Mouse (Mus musculus) cerebellum, adult 2 months (tissue): ENCODE measurements around the gene Gm10065.

Experiments used
- CTCF ChIP-seq: fragments of 200-500 bp; IDR thresholded peaks from 2 replicates; pipeline ENCODE4 v1.5.1; 2011; ENCODE audit warnings: low read depth, mild to moderate bottlenecking, control low read depth, low read length, moderate library complexity, borderline replicate concordance; ENCODE audit not compliant: insufficient read depth
- POLR2A ChIP-seq: fragments of 200-500 bp; IDR thresholded peaks from 2 replicates; pipeline ENCODE4 v1.6.1; 2011; ENCODE audit warnings: low read length, control low read depth, borderline replicate concordance; ENCODE audit not compliant: insufficient read depth

DNA sequence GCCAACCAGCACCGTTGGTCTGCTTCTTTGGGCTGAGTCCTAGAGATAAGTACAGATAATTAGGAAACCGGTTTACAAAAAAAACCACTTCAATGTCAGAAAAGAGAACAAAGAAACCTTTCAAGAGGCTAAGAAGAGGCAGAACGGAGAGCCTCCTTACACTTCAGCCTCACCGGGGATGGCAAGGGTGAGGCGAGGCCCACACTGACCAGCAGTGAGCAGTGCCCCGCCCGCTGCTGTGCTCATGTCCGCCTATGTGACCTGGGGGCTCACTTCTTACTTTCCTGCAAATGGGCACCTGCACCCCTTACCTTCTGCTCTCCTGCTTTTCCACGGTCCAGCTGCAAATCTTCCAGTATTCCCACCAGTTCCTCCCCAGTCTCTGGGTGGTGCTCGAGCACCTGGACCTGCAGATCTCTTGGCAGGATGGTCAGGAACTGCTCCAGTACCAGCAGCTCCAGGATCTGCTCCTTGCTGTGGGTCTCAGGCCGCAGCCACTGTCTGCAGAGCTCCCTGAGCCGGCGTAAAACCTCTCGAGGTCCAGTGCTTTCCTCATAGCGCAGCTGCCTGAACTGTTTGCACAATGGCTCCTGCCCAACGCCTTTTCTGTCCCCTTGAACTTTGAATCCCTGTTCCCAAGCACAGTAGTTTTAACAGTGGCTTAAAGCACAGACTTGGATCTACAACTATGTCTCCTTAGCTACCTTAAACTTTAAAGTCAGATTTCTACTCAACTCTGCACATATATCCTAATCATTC, 31.2 kb downstream of the Gm10065 start:
- TF ChIP-seq CTCF, result no peak
- no peak for TF ChIP-seq POLR2A
